Mouse (Mus musculus): ENCODE results near the gene Cdk5rap2. TPM values are rescaled to one million over a fixed set of nuclear protein-coding genes. Genes with fewer than 3 reads are reported as not detected.

The Cdk5rap2 gene
- total RNA-seq, 1 experiment = 23.9 TPM

- H3K4me1 ChIP-seq (ENCODE audit: control insufficient read depth in 2 of 2, insufficient read depth in 2 of 2, low read length in 2 of 2, poor library complexity in 1 of 2) = peaks cover 2 to 4% of the 10 kb centered on the region in 2 experiments; a peak in 2 of 4 replicates
- no peak overlapping the region for H3K4me3 ChIP-seq (ENCODE audit: insufficient read depth in 1 of 2, low read depth in 1 of 2, low read length in 2 of 2, poor library complexity in 1 of 2, severe bottlenecking in 1 of 2)
- no peak for DNase-seq (ENCODE audit: low read depth, low spot score)
- TF ChIP-seq ZC3H11A (IDR thresholded peaks at IDR 0.05; ENCODE audit: borderline replicate concordance, low read depth, low read length) (no peak), ZNF384 (IDR thresholded peaks at IDR 0.05; ENCODE audit: low read depth, low read length) (no peak), MAFK (IDR thresholded peaks at IDR 0.05; ENCODE audit: insufficient read depth, low read depth, low read length) (no peak), HCFC1 (IDR thresholded peaks at IDR 0.05; ENCODE audit: borderline replicate concordance, insufficient read depth, low read length) (no peak), CHD2 (IDR thresholded peaks at IDR 0.05; ENCODE audit: low read depth, low read length) (no peak)
- no peak overlapping the region for H3K9ac ChIP-seq (ENCODE audit: insufficient read depth, low read depth, low read length, poor library complexity, severe bottlenecking)
- peaks cover 6% of the 10 kb centered on the region for H3K36me3 ChIP-seq (ENCODE audit: control insufficient read depth, insufficient read depth, low read length, poor library complexity, severe bottlenecking)
- in situ Hi-C loops (cut with MboI; ENCODE audit: low sequenced_read_pairs in 2 of 2, unreplicated experiment in 2 of 2) = no loop called here
- no peak overlapping the region for H3K27ac ChIP-seq (ENCODE audit: insufficient read depth, low read depth, low read length, poor library complexity, severe bottlenecking)
- no peaks in the 10 kb centered on the region for H3K9me3 ChIP-seq (ENCODE audit: control insufficient read depth, insufficient read depth, low read depth, low read length)
Observed at GRCm38 (mm10) chr4:70327436-70327835, 82.8 kb downstream of the Cdk5rap2 start.

- TF ChIP-seq ZNF384 (IDR thresholded peaks at IDR 0.05; ENCODE audit: low read depth, low read length) (no peak), HCFC1 (IDR thresholded peaks at IDR 0.05; ENCODE audit: borderline replicate concordance, insufficient read depth, low read length) (no peak), CHD2 (IDR thresholded peaks at IDR 0.05; ENCODE audit: low read depth, low read length) (no peak), ZC3H11A (IDR thresholded peaks at IDR 0.05; ENCODE audit: borderline replicate concordance, low read depth, low read length) (no peak), MAFK (IDR thresholded peaks at IDR 0.05; ENCODE audit: insufficient read depth, low read depth, low read length) (no peak)
- no peaks in the 10 kb centered on the region for H3K9me3 ChIP-seq (ENCODE audit: control insufficient read depth, insufficient read depth, low read depth, low read length)
- H3K4me1 ChIP-seq (ENCODE audit: control insufficient read depth in 2 of 2, insufficient read depth in 2 of 2, low read length in 2 of 2, poor library complexity in 1 of 2) = no peaks in the 10 kb centered on the region
- DNase-seq (ENCODE audit: low read depth, low spot score) = no peak
- no peak overlapping the region for H3K9ac ChIP-seq (ENCODE audit: insufficient read depth, low read depth, low read length, poor library complexity, severe bottlenecking)
- no peak overlapping the region for H3K27ac ChIP-seq (ENCODE audit: insufficient read depth, low read depth, low read length, poor library complexity, severe bottlenecking)
- H3K4me3 ChIP-seq (ENCODE audit: insufficient read depth in 1 of 2, low read depth in 1 of 2, low read length in 2 of 2, poor library complexity in 1 of 2, severe bottlenecking in 1 of 2) = no peak overlapping the region
- in situ Hi-C loops (cut with MboI; ENCODE audit: low sequenced_read_pairs in 2 of 2, unreplicated experiment in 2 of 2) = no loop called here
- H3K36me3 ChIP-seq (ENCODE audit: control insufficient read depth, insufficient read depth, low read length, poor library complexity, severe bottlenecking) = peaks cover 4% of the 10 kb centered on the region
Observed at GRCm38 (mm10) chr4:70321586-70321985, 88.7 kb downstream of the Cdk5rap2 start.

- no peak for TF ChIP-seq ZC3H11A (IDR thresholded peaks at IDR 0.05; ENCODE audit: borderline replicate concordance, low read depth, low read length)
- no peak for TF ChIP-seq ZNF384 (IDR thresholded peaks at IDR 0.05; ENCODE audit: low read depth, low read length)
- no peak for TF ChIP-seq HCFC1 (IDR thresholded peaks at IDR 0.05; ENCODE audit: borderline replicate concordance, insufficient read depth, low read length)
- no peak for TF ChIP-seq CHD2 (IDR thresholded peaks at IDR 0.05; ENCODE audit: low read depth, low read length)
- TF ChIP-seq MAFK (IDR thresholded peaks at IDR 0.05; ENCODE audit: insufficient read depth, low read depth, low read length) = no peak
- DNase-seq (ENCODE audit: low read depth, low spot score) = no peak
- Histone ChIP-seq H3K4me3 (ENCODE audit: insufficient read depth in 1 of 2, low read depth in 1 of 2, low read length in 2 of 2, poor library complexity in 1 of 2, severe bottlenecking in 1 of 2) (no peak overlapping the region), H3K4me1 (ENCODE audit: control insufficient read depth in 2 of 2, insufficient read depth in 2 of 2, low read length in 2 of 2, poor library complexity in 1 of 2) (no peaks in the 10 kb centered on the region), H3K9ac (ENCODE audit: insufficient read depth, low read depth, low read length, poor library complexity, severe bottlenecking) (no peak overlapping the region), H3K9me3 (ENCODE audit: control insufficient read depth, insufficient read depth, low read depth, low read length) (no peaks in the 10 kb centered on the region), H3K36me3 (ENCODE audit: control insufficient read depth, insufficient read depth, low read length, poor library complexity, severe bottlenecking) (peaks cover 8% of the 10 kb centered on the region; the same call in 1 of the 2 replicates), H3K27ac (ENCODE audit: insufficient read depth, low read depth, low read length, poor library complexity, severe bottlenecking) (no peak overlapping the region)
- in situ Hi-C loops (cut with MboI; ENCODE audit: low sequenced_read_pairs in 2 of 2, unreplicated experiment in 2 of 2) = no loop called here
Observed at GRCm38 (mm10) chr4:70312170-70312569, 98.1 kb downstream of the Cdk5rap2 start.

GRCm38 (mm10) chr4:70311530-70311929 is 98.7 kb downstream of the Cdk5rap2 start:
- Histone ChIP-seq H3K9me3 (ENCODE audit: control insufficient read depth, insufficient read depth, low read depth, low read length) (no peaks in the 10 kb centered on the region), H3K36me3 (ENCODE audit: control insufficient read depth, insufficient read depth, low read length, poor library complexity, severe bottlenecking) (peaks cover 8% of the 10 kb centered on the region; the same call in 1 of the 2 replicates), H3K9ac (ENCODE audit: insufficient read depth, low read depth, low read length, poor library complexity, severe bottlenecking) (no peak overlapping the region), H3K4me1 (ENCODE audit: control insufficient read depth in 2 of 2, insufficient read depth in 2 of 2, low read length in 2 of 2, poor library complexity in 1 of 2) (no peaks in the 10 kb centered on the region), H3K4me3 (ENCODE audit: insufficient read depth in 1 of 2, low read depth in 1 of 2, low read length in 2 of 2, poor library complexity in 1 of 2, severe bottlenecking in 1 of 2) (no peak overlapping the region), H3K27ac (ENCODE audit: insufficient read depth, low read depth, low read length, poor library complexity, severe bottlenecking) (no peak overlapping the region)
- no peak for DNase-seq (ENCODE audit: low read depth, low spot score)
- TF ChIP-seq ZNF384 (IDR thresholded peaks at IDR 0.05; ENCODE audit: low read depth, low read length) (no peak), CHD2 (IDR thresholded peaks at IDR 0.05; ENCODE audit: low read depth, low read length) (no peak), ZC3H11A (IDR thresholded peaks at IDR 0.05; ENCODE audit: borderline replicate concordance, low read depth, low read length) (no peak), MAFK (IDR thresholded peaks at IDR 0.05; ENCODE audit: insufficient read depth, low read depth, low read length) (no peak), HCFC1 (IDR thresholded peaks at IDR 0.05; ENCODE audit: borderline replicate concordance, insufficient read depth, low read length) (no peak)
- in situ Hi-C loops (cut with MboI; ENCODE audit: low sequenced_read_pairs in 2 of 2, unreplicated experiment in 2 of 2) = no loop called here

GRCm38 (mm10) chr4:70307230-70307629 is 103.0 kb downstream of the Cdk5rap2 start:
- peaks cover 3% of the 10 kb centered on the region; the same call in 1 of the 2 replicates for H3K36me3 ChIP-seq (ENCODE audit: control insufficient read depth, insufficient read depth, low read length, poor library complexity, severe bottlenecking)

More at GRCm38 (mm10) chr4:70307230-70307629, 103.0 kb downstream of the Cdk5rap2 start:
- Histone ChIP-seq H3K27ac (ENCODE audit: insufficient read depth, low read depth, low read length, poor library complexity, severe bottlenecking) (no peak overlapping the region), H3K4me3 (ENCODE audit: insufficient read depth in 1 of 2, low read depth in 1 of 2, low read length in 2 of 2, poor library complexity in 1 of 2, severe bottlenecking in 1 of 2) (no peak overlapping the region), H3K4me1 (ENCODE audit: control insufficient read depth in 2 of 2, insufficient read depth in 2 of 2, low read length in 2 of 2, poor library complexity in 1 of 2) (no peaks in the 10 kb centered on the region), H3K9ac (ENCODE audit: insufficient read depth, low read depth, low read length, poor library complexity, severe bottlenecking) (no peak overlapping the region), H3K9me3 (ENCODE audit: control insufficient read depth, insufficient read depth, low read depth, low read length) (no peaks in the 10 kb centered on the region)
- in situ Hi-C loops (cut with MboI; ENCODE audit: low sequenced_read_pairs in 2 of 2, unreplicated experiment in 2 of 2) = no loop called here
- TF ChIP-seq ZC3H11A (IDR thresholded peaks at IDR 0.05; ENCODE audit: borderline replicate concordance, low read depth, low read length) (peak; percentile 15; the same call in 1 of the 2 replicates), CHD2 (IDR thresholded peaks at IDR 0.05; ENCODE audit: low read depth, low read length) (no peak)
- peak; percentile 51 for DNase-seq (ENCODE audit: low read depth, low spot score)
